Mouse (Mus musculus): ENCODE results near the gene Tdg. TPM values are rescaled to one million over a fixed set of nuclear protein-coding genes. Genes with fewer than 3 reads are reported as not detected.

Gene Tdg
- polyA plus RNA-seq, 1 experiment from 2014 or later, result 109 TPM

DNA sequence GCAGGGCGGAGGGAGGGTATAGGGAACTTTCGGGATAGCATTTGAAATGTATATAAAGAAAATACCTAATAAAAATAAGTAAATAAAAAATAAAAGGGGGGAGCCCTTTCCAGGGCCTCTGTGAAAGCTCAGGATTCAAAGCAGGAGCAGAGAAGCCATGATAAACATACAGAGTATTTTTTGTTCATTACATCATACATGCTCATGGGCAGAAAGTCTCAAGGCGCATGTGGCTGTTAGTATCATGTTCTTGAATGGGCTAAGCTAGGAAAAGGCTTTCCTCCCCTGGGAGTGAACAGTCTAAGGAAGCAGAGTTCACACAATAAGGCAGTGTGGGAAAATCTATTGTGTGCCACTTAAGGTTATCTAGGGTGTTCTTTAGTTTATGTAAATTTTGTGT is 6.7 kb downstream of the Tdg start:
- WGBS, result 92% methylated on average over 3 of the region's 3 CpGs
- no peak for ATAC-seq (ENCODE audit: insufficient read depth, low FRiP score, low read depth)
- H3K36me3 ChIP-seq, result peaks cover 32% of the 10 kb centered on the region
- H3K4me2 ChIP-seq, result no peak overlapping the region
- H3K4me3 ChIP-seq (replicated peaks), result no peak overlapping the region
- H3K4me1 ChIP-seq, result peaks cover 4% of the 10 kb centered on the region; the same call in 1 of the 2 replicates
- H3K27me3 ChIP-seq (replicated peaks), result no peaks in the 10 kb centered on the region
- H3K27ac ChIP-seq, result no peak overlapping the region
- H3K9ac ChIP-seq, result no peak overlapping the region
- no peaks in the 10 kb centered on the region for H3K9me3 ChIP-seq

DNA sequence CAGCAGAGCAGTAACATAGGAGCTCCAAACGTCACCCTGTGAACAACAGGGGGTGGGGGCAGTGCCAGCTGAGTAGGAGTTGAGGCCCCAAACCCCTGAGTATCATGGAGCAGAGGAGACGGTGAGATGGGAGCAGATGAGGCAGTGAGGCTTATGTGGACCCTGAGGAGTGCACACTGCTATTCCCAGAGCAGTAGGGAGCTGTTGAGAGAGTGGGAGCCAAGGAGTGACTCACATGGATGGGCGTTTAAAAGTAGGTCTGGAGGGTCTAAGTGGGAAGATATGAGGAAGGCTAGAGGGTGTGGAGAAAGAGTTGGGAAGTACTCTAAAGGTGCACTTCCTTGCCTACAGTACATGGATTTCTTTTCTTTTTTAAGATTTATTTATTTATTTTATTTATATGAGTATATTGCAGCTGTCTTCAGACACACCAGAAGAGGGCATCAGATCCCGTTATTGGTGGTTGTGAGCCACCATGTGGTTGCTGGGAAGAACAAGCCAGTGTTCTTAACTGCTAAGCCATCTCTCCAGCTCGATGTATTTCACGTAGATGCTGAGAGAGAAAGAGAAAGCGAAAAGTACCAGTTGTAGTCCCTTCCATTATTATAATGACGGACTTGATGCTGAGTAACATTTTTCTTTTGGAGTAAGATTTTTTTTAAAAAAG is 9.5 kb downstream of the Tdg start:
- 87% methylated on average over 8 of the region's 8 CpGs for WGBS
- Histone ChIP-seq H3K4me1 (no peaks in the 10 kb centered on the region), H3K9me3 (no peaks in the 10 kb centered on the region), H3K4me2 (no peak overlapping the region), H3K36me3 (peaks cover 44% of the 10 kb centered on the region), H3K9ac (no peak overlapping the region), H3K4me3 (replicated peaks) (no peak overlapping the region), H3K27ac (no peak overlapping the region), H3K27me3 (replicated peaks) (no peaks in the 10 kb centered on the region)
- ATAC-seq (ENCODE audit: insufficient read depth, low FRiP score, low read depth), result no peak

DNA sequence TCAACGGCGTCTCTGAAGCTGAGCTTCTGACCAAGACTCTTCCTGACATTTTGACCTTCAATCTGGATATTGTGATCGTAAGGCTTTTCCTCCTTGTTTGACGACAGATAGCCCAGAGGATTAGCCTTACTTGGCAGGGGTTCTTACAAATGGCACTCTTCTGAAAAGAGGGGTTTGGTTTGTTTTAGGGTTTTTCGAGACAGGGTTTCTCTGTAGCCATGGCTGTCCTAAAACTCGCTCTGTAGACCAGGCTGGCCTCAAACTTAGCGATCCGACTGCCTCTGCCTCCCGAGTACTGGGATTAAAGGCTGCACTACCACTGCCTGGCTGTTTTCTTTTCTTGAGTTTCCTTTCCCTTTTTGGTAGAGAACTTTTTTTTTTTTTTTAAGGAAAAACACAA is 11.9 kb downstream of the Tdg start:
- peaks cover 55% of the 10 kb centered on the region for H3K36me3 ChIP-seq
- WGBS, result 93% methylated on average over 9 of the region's 9 CpGs
- H3K9ac ChIP-seq, result no peak overlapping the region
- no peaks in the 10 kb centered on the region for H3K4me1 ChIP-seq
- no peaks in the 10 kb centered on the region for H3K9me3 ChIP-seq
- H3K27ac ChIP-seq, result no peak overlapping the region
- no peaks in the 10 kb centered on the region for H3K27me3 ChIP-seq (replicated peaks)
- no peak overlapping the region for H3K4me2 ChIP-seq
- no peak overlapping the region for H3K4me3 ChIP-seq (replicated peaks)
- no peak for ATAC-seq (ENCODE audit: insufficient read depth, low FRiP score, low read depth)

DNA sequence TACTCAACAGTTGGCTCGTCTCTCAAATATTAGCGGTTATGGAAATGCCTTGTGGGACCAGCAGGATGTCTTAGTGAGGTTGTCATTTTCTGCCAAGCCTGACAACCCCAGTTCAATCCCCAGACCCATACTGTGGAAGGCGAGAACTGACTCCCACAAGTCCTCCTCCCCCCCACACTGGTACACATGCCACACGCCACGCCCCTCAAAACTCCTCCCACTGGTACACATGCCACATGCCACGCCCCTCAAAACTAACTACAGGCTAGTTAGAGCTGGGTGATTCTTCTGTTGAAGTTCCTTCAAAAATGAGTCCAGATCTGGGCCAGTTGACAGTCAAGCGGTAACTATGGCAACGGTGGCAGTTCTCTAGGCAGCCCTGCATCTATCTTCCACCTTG is 16.5 kb downstream of the Tdg start:
- peaks cover 40% of the 10 kb centered on the region for H3K36me3 ChIP-seq
- WGBS, result 91% methylated on average over 8 of the region's 8 CpGs
- no peak for ATAC-seq (ENCODE audit: insufficient read depth, low FRiP score, low read depth)
- H3K4me2 ChIP-seq, result no peak overlapping the region
- H3K4me1 ChIP-seq, result no peaks in the 10 kb centered on the region
- no peak overlapping the region for H3K4me3 ChIP-seq (replicated peaks)
- no peaks in the 10 kb centered on the region for H3K9me3 ChIP-seq
- no peaks in the 10 kb centered on the region for H3K27me3 ChIP-seq (replicated peaks)
- H3K9ac ChIP-seq, result no peak overlapping the region
- H3K27ac ChIP-seq, result no peak overlapping the region

DNA sequence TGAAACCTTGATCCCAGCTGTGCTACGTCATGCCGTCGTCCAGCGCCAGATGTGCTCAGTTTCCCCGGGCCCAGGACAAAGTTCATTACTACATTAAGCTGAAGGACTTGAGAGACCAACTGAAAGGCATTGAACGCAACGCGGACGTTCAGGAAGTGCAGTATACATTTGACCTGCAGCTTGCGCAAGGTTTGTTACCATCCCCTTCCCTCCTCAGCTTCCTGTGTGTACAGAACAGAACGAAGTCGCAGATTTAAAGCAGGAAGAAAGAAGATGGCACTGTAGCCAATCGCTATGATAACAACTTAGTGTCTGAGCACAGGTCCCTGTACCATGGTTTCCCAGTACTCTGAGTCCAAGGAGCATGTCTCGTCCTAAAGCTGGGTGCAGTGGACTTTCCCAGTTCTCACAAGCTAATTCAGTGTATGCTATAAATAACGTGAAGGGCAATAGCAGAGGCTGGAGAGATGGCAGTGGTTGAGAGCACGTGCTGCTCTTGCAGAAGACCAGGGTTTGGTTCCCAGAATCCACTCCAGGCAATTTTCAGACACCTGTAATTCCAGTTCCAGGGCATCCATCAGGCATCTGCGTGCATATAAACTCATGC is 17.7 kb downstream of the Tdg start:
- no peaks in the 10 kb centered on the region for H3K4me1 ChIP-seq
- no peak overlapping the region for H3K4me3 ChIP-seq (replicated peaks)
- H3K27me3 ChIP-seq (replicated peaks), result no peaks in the 10 kb centered on the region
- H3K27ac ChIP-seq, result no peak overlapping the region
- H3K4me2 ChIP-seq, result no peak overlapping the region
- H3K9me3 ChIP-seq, result no peaks in the 10 kb centered on the region
- peaks cover 39% of the 10 kb centered on the region for H3K36me3 ChIP-seq
- no peak for ATAC-seq (ENCODE audit: insufficient read depth, low FRiP score, low read depth)
- WGBS, result 73% methylated on average over 17 of the region's 17 CpGs
- H3K9ac ChIP-seq, result no peak overlapping the region

DNA sequence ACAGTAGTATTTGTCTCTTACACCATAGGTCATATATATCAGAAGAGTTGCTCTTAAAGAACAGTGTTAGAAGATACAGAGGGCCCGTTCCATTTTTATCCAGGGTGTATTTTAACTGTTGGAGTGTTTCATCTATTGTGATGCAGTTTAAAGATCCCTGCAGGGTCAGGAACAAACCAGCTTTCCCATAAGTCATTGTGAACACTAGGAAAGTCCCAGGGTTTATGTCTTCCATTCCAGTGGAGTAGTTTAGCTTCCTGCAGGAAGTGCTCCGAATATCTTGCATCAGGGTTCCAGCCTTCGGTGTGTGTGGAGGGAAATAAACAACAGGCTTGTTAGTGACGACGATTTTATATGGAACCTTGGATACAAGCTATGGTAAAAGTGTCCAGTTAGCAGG is 21.6 kb downstream of the Tdg start:
- H3K27me3 ChIP-seq (replicated peaks), result no peaks in the 10 kb centered on the region
- WGBS, result 85% methylated on average over 5 of the region's 5 CpGs
- H3K9me3 ChIP-seq, result no peaks in the 10 kb centered on the region
- H3K4me3 ChIP-seq (replicated peaks), result no peak overlapping the region
- no peaks in the 10 kb centered on the region for H3K4me1 ChIP-seq
- no peak overlapping the region for H3K4me2 ChIP-seq
- ATAC-seq (ENCODE audit: insufficient read depth, low FRiP score, low read depth), result no peak
- H3K27ac ChIP-seq, result no peak overlapping the region
- peaks cover 20% of the 10 kb centered on the region for H3K36me3 ChIP-seq
- no peak overlapping the region for H3K9ac ChIP-seq

DNA sequence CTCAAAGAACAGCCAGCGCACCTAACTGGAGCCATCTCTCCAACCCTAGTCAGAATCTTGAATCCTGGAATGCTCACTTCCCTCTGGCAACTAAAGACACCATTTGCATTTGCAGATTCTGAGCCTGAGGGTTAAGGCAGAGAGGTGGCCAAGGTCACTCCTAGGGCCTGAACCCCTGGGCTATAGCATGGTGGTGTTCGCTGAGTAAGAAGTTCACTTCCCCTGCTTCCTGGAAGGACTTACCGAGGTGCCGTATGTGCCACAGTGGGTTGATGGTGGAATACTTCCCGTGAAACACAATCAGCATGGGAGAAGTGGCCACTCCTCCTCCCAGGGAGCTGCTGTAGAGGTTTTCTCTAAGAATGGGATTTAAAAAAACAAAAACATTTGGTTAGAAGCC is 23.0 kb downstream of the Tdg start:
- no peaks in the 10 kb centered on the region for H3K27me3 ChIP-seq (replicated peaks)
- no peak overlapping the region for H3K4me3 ChIP-seq (replicated peaks)
- no peaks in the 10 kb centered on the region for H3K9me3 ChIP-seq
- H3K4me1 ChIP-seq, result no peaks in the 10 kb centered on the region
- ATAC-seq (ENCODE audit: insufficient read depth, low FRiP score, low read depth), result no peak
- H3K36me3 ChIP-seq, result peaks cover 13% of the 10 kb centered on the region; the same call in 1 of the 2 replicates
- 72% methylated on average over 5 of the region's 5 CpGs for WGBS
- no peak overlapping the region for H3K4me2 ChIP-seq
- H3K27ac ChIP-seq, result no peak overlapping the region
- no peak overlapping the region for H3K9ac ChIP-seq

DNA sequence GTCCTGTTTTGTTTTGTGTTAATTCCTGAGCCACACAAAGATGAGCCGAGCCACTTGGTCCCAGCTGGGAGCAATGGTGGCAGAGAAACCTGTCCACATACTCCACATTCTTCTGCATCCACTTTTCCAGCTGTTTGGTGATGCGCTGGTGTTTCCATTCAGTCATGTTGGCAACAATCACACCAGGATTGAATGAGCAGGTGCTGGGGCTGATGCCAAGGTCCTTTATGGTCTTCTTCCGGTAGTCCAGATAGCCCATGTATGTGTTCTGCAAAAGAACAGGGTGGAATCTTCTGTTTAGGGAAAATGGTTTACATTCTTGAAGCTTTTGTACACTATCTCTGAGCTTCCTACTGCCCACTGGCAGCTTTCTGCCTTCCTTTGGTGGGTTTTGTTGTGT is 25.0 kb downstream of the Tdg start:
- H3K27ac ChIP-seq, result no peak overlapping the region
- ATAC-seq (ENCODE audit: insufficient read depth, low FRiP score, low read depth), result no peak

DNA sequence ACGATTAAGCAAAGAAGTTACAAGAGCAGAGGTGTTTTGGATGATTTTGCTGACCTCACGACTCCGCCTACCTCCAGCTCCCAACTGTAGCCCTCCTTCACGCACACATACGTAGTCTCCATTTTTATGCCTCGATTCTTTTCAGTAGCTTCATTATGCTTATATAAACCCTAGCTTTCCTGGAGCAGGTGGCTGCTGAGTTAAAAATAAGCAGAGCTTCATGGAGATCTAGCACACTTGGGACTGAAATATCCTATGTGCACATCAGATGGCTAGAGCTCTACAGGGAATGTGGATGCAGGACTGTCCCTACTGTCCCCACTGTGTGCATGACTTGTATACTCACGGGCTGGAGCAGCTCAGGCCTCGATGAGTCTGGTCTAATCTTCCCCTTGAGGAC is 32.2 kb downstream of the Tdg start:
- no peak for ATAC-seq (ENCODE audit: insufficient read depth, low FRiP score, low read depth)
- H3K9ac ChIP-seq, result no peak overlapping the region
- no peaks in the 10 kb centered on the region for H3K27me3 ChIP-seq (replicated peaks)
- 84% methylated on average over 8 of the region's 8 CpGs for WGBS
- H3K27ac ChIP-seq, result no peak overlapping the region
- no peak overlapping the region for H3K4me3 ChIP-seq (replicated peaks)
- no peaks in the 10 kb centered on the region for H3K36me3 ChIP-seq
- no peak overlapping the region for H3K4me2 ChIP-seq
- no peaks in the 10 kb centered on the region for H3K9me3 ChIP-seq
- H3K4me1 ChIP-seq, result no peaks in the 10 kb centered on the region

More for the DNA sequence above, 25.0 kb downstream of the Tdg start:
- Histone ChIP-seq H3K4me1 (no peaks in the 10 kb centered on the region), H3K36me3 (peaks cover 7% of the 10 kb centered on the region; the same call in 1 of the 2 replicates), H3K9ac (no peak overlapping the region), H3K9me3 (no peaks in the 10 kb centered on the region), H3K4me2 (no peak overlapping the region), H3K27me3 (replicated peaks) (no peaks in the 10 kb centered on the region), H3K4me3 (replicated peaks) (no peak overlapping the region)
- 82% methylated on average over 3 of the region's 3 CpGs for WGBS

DNA sequence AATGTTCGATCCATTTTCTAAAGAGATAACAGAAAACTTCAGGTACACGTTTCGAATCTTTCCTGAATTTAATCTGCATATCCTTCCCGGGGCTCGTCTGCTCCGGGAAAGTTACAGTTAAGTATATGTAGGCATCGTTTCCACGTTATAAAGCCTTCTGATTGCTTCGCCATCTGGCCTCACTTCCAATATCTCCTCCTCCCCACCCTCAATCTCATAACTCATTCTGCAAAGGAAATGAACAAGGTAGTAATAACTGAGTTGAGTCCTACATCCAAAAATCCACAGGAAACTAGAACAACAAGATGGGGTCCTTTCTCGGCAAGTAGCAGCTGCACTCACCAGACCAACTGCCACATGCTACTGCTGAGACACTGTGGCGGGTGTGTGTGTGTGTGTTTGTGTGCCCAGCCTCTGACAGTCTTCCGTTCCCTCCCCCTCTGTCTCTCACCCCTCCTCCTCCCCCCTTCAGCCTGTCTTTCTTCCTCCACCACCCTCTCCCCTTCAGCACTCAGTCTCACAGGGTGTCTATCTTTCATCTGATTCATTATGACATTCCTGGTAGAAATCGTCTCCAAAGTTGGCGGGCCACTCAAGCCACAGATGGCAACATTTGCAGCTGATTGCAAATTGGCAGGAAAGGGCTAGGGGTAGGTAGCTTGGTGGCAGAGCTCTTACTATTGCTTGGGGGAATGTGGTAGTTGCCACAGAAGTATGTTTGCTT is 32.8 kb downstream of the Tdg start:
- no peak overlapping the region for H3K9ac ChIP-seq
- no peaks in the 10 kb centered on the region for H3K36me3 ChIP-seq
- H3K4me1 ChIP-seq, result no peaks in the 10 kb centered on the region
- H3K27ac ChIP-seq, result no peak overlapping the region
- no peak overlapping the region for H3K4me3 ChIP-seq (replicated peaks)
- ATAC-seq (ENCODE audit: insufficient read depth, low FRiP score, low read depth), result no peak
- H3K9me3 ChIP-seq, result no peaks in the 10 kb centered on the region
- WGBS, result 75% methylated on average over 14 of the region's 14 CpGs
- H3K27me3 ChIP-seq (replicated peaks), result no peaks in the 10 kb centered on the region
- no peak overlapping the region for H3K4me2 ChIP-seq

DNA sequence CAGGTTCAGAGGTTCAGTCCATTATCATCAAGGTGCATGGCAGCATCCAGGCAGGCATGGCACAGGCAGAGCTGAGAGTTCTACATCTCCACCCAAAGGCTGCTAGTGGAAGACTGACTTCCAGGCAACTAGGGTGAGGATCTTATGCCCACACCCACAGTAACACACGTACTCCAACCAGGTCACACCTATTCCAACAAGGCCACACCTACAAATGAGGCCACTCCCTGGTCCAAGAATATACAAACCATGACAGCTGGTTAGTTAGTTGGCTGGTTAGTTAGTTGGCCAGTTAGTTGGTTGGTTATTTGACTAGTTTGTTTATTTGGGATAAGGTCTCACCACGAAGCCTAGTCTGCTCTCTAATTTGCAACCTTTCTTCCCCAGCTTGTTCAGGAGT is 33.7 kb downstream of the Tdg start:
- no peaks in the 10 kb centered on the region for H3K36me3 ChIP-seq
- no peak overlapping the region for H3K4me3 ChIP-seq (replicated peaks)
- no peaks in the 10 kb centered on the region for H3K4me1 ChIP-seq
- no peak for ATAC-seq (ENCODE audit: insufficient read depth, low FRiP score, low read depth)
- no peak overlapping the region for H3K27ac ChIP-seq
- no peaks in the 10 kb centered on the region for H3K27me3 ChIP-seq (replicated peaks)
- H3K4me2 ChIP-seq, result no peak overlapping the region
- H3K9me3 ChIP-seq, result no peaks in the 10 kb centered on the region
- 79% methylated on average over 2 of the region's 2 CpGs for WGBS
- H3K9ac ChIP-seq, result no peak overlapping the region

DNA sequence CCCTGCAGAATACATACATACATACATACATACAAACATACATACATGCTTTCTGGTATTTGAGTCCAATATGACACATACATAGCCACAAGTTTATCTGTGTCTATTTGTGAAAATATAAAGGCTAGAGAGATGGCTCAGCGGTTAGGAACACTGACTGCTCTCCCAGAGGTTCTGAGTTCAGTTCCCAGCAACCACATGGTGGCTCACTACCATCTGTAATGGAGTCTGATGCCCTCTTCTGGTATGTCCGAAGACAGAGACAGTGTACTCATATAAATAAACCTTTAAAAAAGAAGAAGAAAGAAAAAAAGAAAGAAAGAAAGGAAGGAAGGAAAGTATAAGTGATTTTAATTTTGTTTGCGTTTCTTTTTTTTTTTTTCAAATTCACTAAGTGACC is 36.3 kb downstream of the Tdg start:
- WGBS, result 56% methylated on average over 3 of the region's 3 CpGs
- no peaks in the 10 kb centered on the region for H3K4me1 ChIP-seq
- H3K36me3 ChIP-seq, result no peaks in the 10 kb centered on the region
- H3K9ac ChIP-seq, result no peak overlapping the region
- H3K4me2 ChIP-seq, result no peak overlapping the region
- H3K27me3 ChIP-seq (replicated peaks), result no peaks in the 10 kb centered on the region
- no peak for ATAC-seq (ENCODE audit: insufficient read depth, low FRiP score, low read depth)
- H3K4me3 ChIP-seq (replicated peaks), result no peak overlapping the region
- no peaks in the 10 kb centered on the region for H3K9me3 ChIP-seq
- no peak overlapping the region for H3K27ac ChIP-seq
